Mouse (Mus musculus) heart, embryonic 14.5 days (tissue): ENCODE data around the gene Pnpla8. TPM values are rescaled to one million over a fixed set of nuclear protein-coding genes. Genes with fewer than 3 reads are reported as not detected.
A peak's percentile ranks its signal among the peaks of the same experiment; 100 is the strongest.

ENCODE experiments used
- ATAC-seq: fragments of 200-750 bp; cut with Nextera tagmentation; 2 replicates; pipeline ENCODE4 v1.8.0; 2017; ENCODE audit warnings: low read depth, moderate TSS enrichment; ENCODE audit not compliant: insufficient number of reproducible peaks, insufficient read depth, low FRiP score
- H3K27ac ChIP-seq, 2 experiments: fragments of 200-500 bp in 1 of 2; fragments of 300-500 bp in 1 of 2; sonication (generic) in 1 of 2; replicated peaks in 1 of 2; 2 replicates each; pipeline ENCODE4 v1.5.1; 2012 to 2014; ENCODE audit warnings: low read depth in 2 of 2, low read length in 2 of 2, control low read depth in 1 of 2, mild to moderate bottlenecking in 1 of 2, mixed read lengths in 1 of 2; ENCODE audit not compliant: control insufficient read depth in 1 of 2, insufficient read depth in 1 of 2
- H3K27me3 ChIP-seq: fragments of 300-500 bp; sonication (generic); 2 replicates; pipeline ENCODE4 v1.6.1; 2014; ENCODE audit warnings: mild to moderate bottlenecking, low read length, control low read depth; ENCODE audit not compliant: control insufficient read depth, insufficient read depth
- H3K36me3 ChIP-seq: fragments of 300-500 bp; sonication (generic); 2 replicates; pipeline ENCODE4 v1.6.1; 2014; ENCODE audit warnings: mild to moderate bottlenecking, control low read depth, low read length, mixed read lengths; ENCODE audit not compliant: control insufficient read depth, insufficient read depth
- H3K4me1 ChIP-seq, 2 experiments: fragments of 200-500 bp in 1 of 2; fragments of 300-500 bp in 1 of 2; sonication (generic) in 1 of 2; 2 replicates each; pipeline ENCODE4 v1.6.1; 2012 to 2014; ENCODE audit warnings: low read length in 2 of 2, control low read depth in 1 of 2, mixed read lengths in 1 of 2; ENCODE audit not compliant: control insufficient read depth in 2 of 2, insufficient read depth in 2 of 2
- H3K4me2 ChIP-seq: fragments of 300-500 bp; sonication (generic); 2 replicates; pipeline ENCODE4 v1.6.1; 2014; ENCODE audit warnings: mild to moderate bottlenecking, low read length
- H3K4me3 ChIP-seq, 2 experiments: fragments of 200-500 bp in 1 of 2; fragments of 300-500 bp in 1 of 2; sonication (generic) in 1 of 2; 2 replicates each; pipeline ENCODE4 v1.5.1; 2012 to 2014; ENCODE audit warnings: low read length in 2 of 2, mild to moderate bottlenecking in 2 of 2, control low read depth in 1 of 2, low read depth in 1 of 2, moderate library complexity in 1 of 2; ENCODE audit not compliant: control insufficient read depth in 1 of 2, insufficient read depth in 1 of 2
- H3K9ac ChIP-seq: fragments of 300-500 bp; sonication (generic); 2 replicates; pipeline ENCODE4 v1.6.1; 2014; ENCODE audit warnings: mild to moderate bottlenecking, low read length
- H3K9me3 ChIP-seq: fragments of 300-500 bp; sonication (generic); 2 replicates; pipeline ENCODE4 v1.6.1; 2016; ENCODE audit warnings: low read length, control low read depth; ENCODE audit not compliant: control insufficient read depth
- WGBS: fragments of 180-500 bp; shearing (Covaris S2); extraction: QIAGEN DNeasy Blood & Tissue Kit; methylation state at CpG from one replicate; pipeline ENCODE4 v1.1.7; 2014; 5-methylcytosine and 5-hydroxymethylcytosine counted together
- polyA plus RNA-seq: library from polyadenylated mRNA; unstranded; fragments of >200 nt; fragmentation: Nextera tagmentation; extraction: Ambion mirVana; gene quantifications from 2 replicates; pipeline ENCODE4 v1.2.1, GENCODE M21; 2014

Gene Pnpla8
- polyA plus RNA-seq, 1 experiment from 2014 or later = 73.8 TPM

GRCm38 (mm10) chr12:44304869-44305268 lies 83.7 kb downstream of the Pnpla8 start:
- peaks cover 0 to 3% of the 10 kb centered on the region in 2 experiments; a peak in 2 of 4 replicates for H3K4me1 ChIP-seq
- H3K4me3 ChIP-seq = no peak overlapping the region
- no peak for ATAC-seq
- no peaks in the 10 kb centered on the region for H3K27me3 ChIP-seq
- no peaks in the 10 kb centered on the region for H3K9me3 ChIP-seq
- WGBS = 88% methylated on average over 5 of the region's 5 CpGs
- H3K27ac ChIP-seq = no peak overlapping the region
- no peak overlapping the region for H3K4me2 ChIP-seq
- H3K9ac ChIP-seq = no peak overlapping the region
- H3K36me3 ChIP-seq = peaks cover 46% of the 10 kb centered on the region

- H3K27me3 ChIP-seq = no peaks in the 10 kb centered on the region
- no peak for ATAC-seq
- no peaks in the 10 kb centered on the region for H3K9me3 ChIP-seq
- H3K27ac ChIP-seq = no peak overlapping the region
- WGBS = 81% methylated on average over 3 of the region's 3 CpGs
- no peak overlapping the region for H3K4me3 ChIP-seq
- no peak overlapping the region for H3K4me2 ChIP-seq
- peaks cover 0 to 3% of the 10 kb centered on the region in 2 experiments; a peak in 2 of 4 replicates for H3K4me1 ChIP-seq
- H3K36me3 ChIP-seq = peaks cover 50% of the 10 kb centered on the region
- no peak overlapping the region for H3K9ac ChIP-seq
Observed at GRCm38 (mm10) chr12:44308221-44308620, 87.1 kb downstream of the Pnpla8 start.

DNA sequence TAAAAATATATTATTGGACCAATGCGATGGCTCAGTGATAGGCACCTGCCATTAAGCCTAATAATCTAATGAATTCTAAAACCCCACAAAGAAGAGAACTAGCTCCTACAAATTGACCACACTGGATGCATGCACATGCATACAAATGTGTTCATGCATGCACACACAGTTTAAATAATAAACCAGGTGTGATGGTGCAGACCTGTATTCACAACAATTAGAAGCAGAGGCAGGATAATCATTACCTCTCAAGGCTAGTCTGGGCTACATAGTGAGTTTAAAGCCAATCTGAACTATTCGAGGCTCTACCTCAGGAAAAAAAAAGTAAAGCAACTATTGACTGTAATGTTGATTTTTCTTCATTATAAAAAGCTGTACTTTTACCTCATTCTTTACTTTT lies 94.0 kb downstream of the Pnpla8 start:
- Histone ChIP-seq H3K27ac (no peak overlapping the region), H3K27me3 (no peaks in the 10 kb centered on the region), H3K9me3 (no peaks in the 10 kb centered on the region), H3K4me3 (no peak overlapping the region), H3K4me1 (no peaks in the 10 kb centered on the region), H3K4me2 (no peak overlapping the region), H3K9ac (no peak overlapping the region), H3K36me3 (peaks cover 24% of the 10 kb centered on the region)
- ATAC-seq = no peak
- WGBS = 83% methylated on average over 2 of the region's 2 CpGs

DNA sequence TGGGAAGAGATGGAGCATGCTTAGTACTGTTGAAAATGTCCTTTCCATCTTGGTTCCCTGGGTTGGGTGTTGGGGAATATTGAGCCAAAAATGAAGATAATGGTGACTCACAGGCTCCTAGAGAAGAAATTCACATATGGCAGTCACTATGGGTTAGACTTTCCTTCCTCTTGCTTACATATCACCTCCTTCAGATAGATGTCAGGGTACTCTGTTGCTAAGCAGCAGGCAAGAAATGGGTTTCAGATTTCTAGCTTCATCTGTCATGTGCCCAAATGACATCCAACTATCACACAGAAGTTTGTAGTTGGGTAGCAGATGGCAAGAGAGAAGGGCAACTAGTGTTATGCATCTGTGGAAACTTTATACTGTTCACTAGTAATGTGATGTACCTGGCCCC lies 103.9 kb downstream of the Pnpla8 start:
- ATAC-seq = no peak

DNA sequence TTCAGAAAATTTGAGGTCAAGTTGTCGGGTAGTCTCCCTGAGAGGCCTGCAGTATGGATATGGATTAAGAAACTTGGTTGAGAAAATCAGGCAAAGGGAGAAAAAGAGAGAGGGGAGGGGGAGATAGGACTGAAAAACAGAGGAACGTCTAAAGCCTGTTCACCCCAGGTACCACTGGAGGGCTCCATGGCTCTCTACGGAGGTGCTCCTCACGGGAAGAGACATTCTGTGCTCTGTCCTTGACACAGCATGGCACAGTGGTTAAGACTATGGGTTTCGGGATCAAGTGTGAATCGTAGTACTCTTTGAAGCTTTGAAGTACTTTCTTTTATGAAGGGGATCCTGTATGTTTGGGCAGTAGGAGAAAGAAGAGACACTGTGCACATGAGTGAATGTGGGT lies 106.3 kb downstream of the Pnpla8 start:
- 35% methylated on average over 6 of the region's 6 CpGs for WGBS
- no peak for ATAC-seq

More for the DNA sequence above, 103.9 kb downstream of the Pnpla8 start:
- peaks cover 12% of the 10 kb centered on the region for H3K27me3 ChIP-seq
- H3K27ac ChIP-seq = no peak overlapping the region
- no peak overlapping the region for H3K9ac ChIP-seq
- H3K4me3 ChIP-seq = no peak overlapping the region
- no peaks in the 10 kb centered on the region for H3K36me3 ChIP-seq
- H3K9me3 ChIP-seq = no peaks in the 10 kb centered on the region
- no peak overlapping the region for H3K4me2 ChIP-seq
- H3K4me1 ChIP-seq = peaks cover 5 to 7% of the 10 kb centered on the region in 2 experiments; a peak in 3 of 4 replicates

DNA sequence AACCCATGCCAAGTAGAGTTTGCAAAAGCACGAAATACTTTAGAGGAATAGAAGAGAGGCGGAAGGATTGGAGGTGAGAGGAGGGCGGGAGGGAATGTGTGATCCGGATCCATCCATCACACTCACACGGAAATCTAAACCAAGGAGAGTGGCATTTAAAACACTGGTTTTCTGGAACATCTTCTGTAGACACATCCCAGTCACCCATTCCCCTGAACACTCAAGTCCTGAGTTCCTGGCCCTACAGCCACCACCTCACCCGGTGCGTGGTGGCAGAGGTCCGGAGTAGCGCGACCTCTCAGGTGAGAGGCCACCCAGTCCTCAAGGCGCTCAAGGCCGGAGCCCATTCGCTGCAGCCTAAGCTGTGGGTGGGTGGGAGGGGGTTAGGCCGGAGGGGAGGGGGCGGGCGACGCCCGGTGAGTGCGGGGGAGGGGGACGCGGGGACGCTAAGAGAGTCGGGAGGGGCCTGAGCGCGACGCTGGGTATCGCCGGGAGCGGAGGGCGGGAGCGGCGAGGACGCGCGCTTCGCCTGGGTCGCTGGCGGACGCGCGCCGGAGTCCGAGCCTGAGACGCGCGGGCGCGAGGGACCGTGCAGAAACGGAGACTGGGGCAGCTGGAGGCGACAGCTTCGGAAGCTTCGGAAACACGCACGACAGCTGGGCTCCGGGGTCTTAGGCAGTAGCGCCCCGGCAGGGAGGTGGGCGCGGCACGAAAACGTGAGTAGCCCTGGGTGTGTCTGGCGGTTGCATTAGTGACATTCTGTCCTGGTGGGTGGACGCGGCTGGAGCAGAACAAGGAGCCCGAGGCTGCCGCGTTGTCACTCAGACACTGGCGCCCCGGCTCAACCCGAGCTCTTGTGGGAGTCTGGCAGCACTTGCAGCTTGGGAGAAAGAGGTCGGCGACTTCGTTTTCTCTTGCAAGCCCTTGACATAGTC lies 107.5 kb downstream of the Pnpla8 start, which contains the start of gene Nrcam:
Nrcam (plus strand) TSS at position 505 of the 935 bp plus-strand sequence.
- Histone ChIP-seq H3K27me3 (peaks cover 20% of the 10 kb centered on the region), H3K36me3 (no peaks in the 10 kb centered on the region), H3K9ac (peak within 1 kb of the TSS; percentile 51), H3K4me2 (peak within 1 kb of the TSS; percentile 99), H3K9me3 (no peaks in the 10 kb centered on the region), H3K27ac (no peak within 1 kb of the TSS), H3K4me1 (peaks cover 6 to 13% of the 10 kb centered on the region in 2 experiments; a peak in 3 of 4 replicates), H3K4me3 (peak within 1 kb of the TSS; percentile 51 to 63)
- ATAC-seq = peak; percentile 48; the same call in 1 of the 2 replicates
- WGBS = 3% methylated on average over 70 of the region's 74 CpGs

More for the DNA sequence above, 106.3 kb downstream of the Pnpla8 start:
- H3K4me2 ChIP-seq = no peak overlapping the region
- H3K9ac ChIP-seq = no peak overlapping the region
- peaks cover 6 to 13% of the 10 kb centered on the region in 2 experiments; a peak in 3 of 4 replicates for H3K4me1 ChIP-seq
- peaks cover 20% of the 10 kb centered on the region for H3K27me3 ChIP-seq
- H3K27ac ChIP-seq = no peak overlapping the region
- no peaks in the 10 kb centered on the region for H3K9me3 ChIP-seq
- H3K36me3 ChIP-seq = no peaks in the 10 kb centered on the region
- no peak overlapping the region for H3K4me3 ChIP-seq

DNA sequence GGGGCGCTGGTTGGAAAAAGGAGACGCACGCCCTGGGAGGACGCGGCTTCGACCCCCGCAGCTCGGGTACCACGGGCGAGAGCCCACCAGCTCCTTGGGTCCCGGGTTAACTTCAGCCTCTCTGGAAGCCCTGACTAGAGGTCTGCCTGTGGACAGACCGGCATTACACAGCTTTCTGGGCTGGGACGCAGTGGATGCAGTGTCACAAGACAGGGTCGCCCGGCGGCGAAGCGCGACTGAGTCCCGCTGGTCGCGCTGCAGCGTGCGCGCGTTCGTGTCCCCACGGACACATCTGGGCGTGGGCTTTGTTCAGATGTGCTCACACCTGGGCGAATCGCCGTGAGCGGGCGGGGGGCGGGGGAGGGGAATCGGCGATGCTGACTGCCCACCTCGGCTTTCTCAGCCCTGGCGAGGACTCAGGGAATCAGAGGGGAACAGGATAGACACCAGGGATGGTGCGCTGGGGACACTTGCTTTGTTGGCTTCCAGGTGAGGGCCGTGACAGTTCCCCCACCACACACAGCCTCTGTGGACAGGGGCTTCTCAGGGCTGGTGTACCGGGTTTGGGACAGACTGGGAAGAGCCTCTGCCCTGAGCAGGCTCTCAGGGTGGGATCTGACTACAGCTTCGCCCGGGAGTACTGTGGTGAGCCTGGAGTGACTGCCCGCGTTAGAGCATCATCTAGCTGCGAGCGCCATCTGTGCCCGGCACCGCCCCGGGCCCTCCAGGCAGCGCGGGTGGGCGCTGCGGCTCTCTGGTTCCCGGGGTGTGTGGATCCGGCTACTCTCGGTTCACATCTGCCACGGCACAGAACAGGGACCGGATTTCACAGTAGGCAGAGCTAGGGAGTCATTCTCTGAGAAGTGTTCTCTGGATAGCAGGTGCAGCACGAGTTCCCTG lies 108.4 kb downstream of the Pnpla8 start:
- Histone ChIP-seq H3K4me1 (peaks cover 6 to 13% of the 10 kb centered on the region in 2 experiments; a peak in 3 of 4 replicates), H3K27me3 (peaks cover 20% of the 10 kb centered on the region), H3K4me3 (peak overlapping the region; percentile 51 to 63), H3K9me3 (no peaks in the 10 kb centered on the region), H3K36me3 (no peaks in the 10 kb centered on the region), H3K9ac (peak overlapping the region; percentile 51), H3K27ac (no peak overlapping the region), H3K4me2 (peak overlapping the region; percentile 99)
- under 1% methylated on average over 61 of the region's 61 CpGs for WGBS
- ATAC-seq = no peak; the same call in none of the 2 replicates
